Mouse (Mus musculus): ENCODE data around the gene Smim13.
"Not testable (repeated sequence)": the region's sequence is repeated elsewhere in the genome, so short reads cannot be mapped to it uniquely, and the experiment has no call there.

The Smim13 gene

GRCm38 (mm10) chr13:41235845-41236741 is 13.6 kb upstream of the Smim13 start:
- no peak for DNase-seq (ENCODE audit: low spot score in 2 of 2)

- DNase-seq (ENCODE audit: low spot score in 2 of 2) = no peak
These were observed 11.4 kb upstream of the Smim13 start for GRCm38 (mm10) chr13:41238035-41238804.

- no peak for DNase-seq (ENCODE audit: low spot score in 2 of 2)
These were observed 10.9 kb upstream of the Smim13 start for GRCm38 (mm10) chr13:41238805-41239130.

- no peak for DNase-seq (ENCODE audit: low spot score in 2 of 2)
These were observed 8.1 kb upstream of the Smim13 start for GRCm38 (mm10) chr13:41241557-41241956.

GRCm38 (mm10) chr13:41244306-41244830 is 5.3 kb upstream of the Smim13 start:
- no peak for DNase-seq (ENCODE audit: low spot score in 2 of 2)

GRCm38 (mm10) chr13:41248751-41249520 is 708 bp upstream of the Smim13 start:
- DNase-seq (ENCODE audit: low spot score in 2 of 2) = peak; percentile 38 to 66

GRCm38 (mm10) chr13:41250318-41250981 is 806 bp downstream of the Smim13 start:
- DNase-seq (ENCODE audit: low spot score in 2 of 2) = no peak

- not testable (repeated sequence) for DNase-seq (ENCODE audit: low spot score in 2 of 2)
These were observed 1.6 kb downstream of the Smim13 start for GRCm38 (mm10) chr13:41251232-41251631.

- no peak for DNase-seq (ENCODE audit: low spot score in 2 of 2)
These were observed 2.0 kb downstream of the Smim13 start for GRCm38 (mm10) chr13:41251667-41252066.

GRCm38 (mm10) chr13:41252141-41252540 is 2.5 kb downstream of the Smim13 start:
- no peak for DNase-seq (ENCODE audit: low spot score in 2 of 2)

GRCm38 (mm10) chr13:41252736-41253135 is 3.1 kb downstream of the Smim13 start:
- DNase-seq (ENCODE audit: low spot score in 2 of 2) = no peak

- DNase-seq (ENCODE audit: low spot score in 2 of 2) = no peak
These were observed 6.5 kb downstream of the Smim13 start for GRCm38 (mm10) chr13:41256126-41256525.

GRCm38 (mm10) chr13:41256962-41257361 is 7.3 kb downstream of the Smim13 start:
- DNase-seq (ENCODE audit: low spot score in 2 of 2) = no peak

- DNase-seq (ENCODE audit: low spot score in 2 of 2) = no peak
These were observed 8.2 kb downstream of the Smim13 start for GRCm38 (mm10) chr13:41257851-41258250.

GRCm38 (mm10) chr13:41261617-41262016 is 12.0 kb downstream of the Smim13 start:
- not testable (repeated sequence) for DNase-seq (ENCODE audit: low spot score in 2 of 2)

- no peak for DNase-seq (ENCODE audit: low spot score in 2 of 2)
These were observed 13.8 kb downstream of the Smim13 start for GRCm38 (mm10) chr13:41263304-41264006.

GRCm38 (mm10) chr13:41267827-41268408 is 18.3 kb downstream of the Smim13 start:
- peak in 1 of 2 experiments; percentile 32 for DNase-seq (ENCODE audit: low spot score in 2 of 2)

- DNase-seq (ENCODE audit: low spot score in 2 of 2) = no peak
These were observed 24.4 kb downstream of the Smim13 start, which contains the start of gene Gm17364 for GRCm38 (mm10) chr13:41273927-41274650. Gm17364 (minus strand) TSS chr13:41273977.

- DNase-seq (ENCODE audit: low spot score in 2 of 2) = no peak
These were observed 31.1 kb downstream of the Smim13 start for GRCm38 (mm10) chr13:41280696-41281095.

Data from frontal cortex, postnatal 10 days (tissue).